Mouse (Mus musculus) liver, embryonic 14.5 days (tissue): ENCODE measurements at regions not wholly inside any gene's neighbourhood (a gene's known extent, or its start where the extent isn't known, plus 50 kb on each side); places are given as distances from the start of the nearest gene placed in this dataset.

Source experiments
- CTCF ChIP-seq: IDR thresholded peaks from 2 replicates; pipeline ENCODE4 v1.5.1; 2016; ENCODE audit warnings: antibody characterized with exemption, low read depth, control low read depth
- EP300 ChIP-seq: IDR thresholded peaks from 2 replicates; pipeline ENCODE4 v1.6.1; 2016; ENCODE audit warnings: antibody characterized with exemption, low read depth

GRCm38 (mm10) chr13:39074211-39074610, 113.5 kb upstream of the Slc35b3 start:
- no peak for TF ChIP-seq CTCF
- TF ChIP-seq EP300 = no peak
